In genomic region chr15:97963329-97963988, GRCm38 (mm10) we compare ENCODE assay signal across 9 mouse cellular contexts. TPM values are rescaled to one million over a fixed set of nuclear protein-coding genes. Genes with fewer than 3 reads are reported as not detected.
DNase-seq lines count a peak whose midpoint lies in the region; ATAC-seq lines count a peak whose summit lies in the region.
"Had no signal": no experiment of that assay in that cellular context is flagged by ENCODE, and none has a peak within 500 bp of the region (broad histone marks: within the 10 kb centered on the region; RNA-seq: fewer than 3 reads in every experiment).

No protein-coding gene starts in this region.

- peaks cover 18% of the 10 kb centered on the region for H3K4me1 ChIP-seq in heart, embryonic 10.5 days
- H3K4me1 ChIP-seq in hindbrain, embryonic 10.5 days (replicated peaks): peaks cover 32% of the 10 kb centered on the region

- DNase-seq in heart, embryonic 10.5 days (ENCODE audit: low spot score): no peak
- DNase-seq in heart, adult 8-10 months (ENCODE audit: low spot score): no peak
- peak; percentile 48 for DNase-seq in 3T3-L1 (ENCODE audit: low read depth, low spot score)
- DNase-seq in hindbrain, embryonic 10.5 days (ENCODE audit: low spot score): no peak
- no peak for DNase-seq in yolk sac, embryonic 10.5 days (ENCODE audit: low spot score)
- DNase-seq in cerebellum, adult 11 months: no peak

- H3K27me3 ChIP-seq in heart, embryonic 10.5 days (ENCODE audit: insufficient read depth, poor library complexity, severe bottlenecking): peaks cover 4% of the 10 kb centered on the region; the same call in 1 of the 2 replicates
- H3K27me3 ChIP-seq in hindbrain, embryonic 10.5 days (ENCODE audit: insufficient read depth, poor library complexity, severe bottlenecking): no peaks in the 10 kb centered on the region

- H3K27ac ChIP-seq in heart, embryonic 10.5 days: peak overlapping the region; percentile 91
- peak overlapping the region; percentile 95 for H3K27ac ChIP-seq in hindbrain, embryonic 10.5 days

- WGBS in heart, embryonic 10.5 days: 14% methylated on average over 13 of the region's 13 CpGs
- 14% methylated on average over 13 of the region's 13 CpGs for WGBS in hindbrain, embryonic 10.5 days

- peak overlapping the region; percentile 70 for H3K4me3 ChIP-seq in heart, embryonic 10.5 days
- H3K4me3 ChIP-seq in hindbrain, embryonic 10.5 days: peak overlapping the region; percentile 68

- no peaks in the 10 kb centered on the region for H3K36me3 ChIP-seq in heart, embryonic 10.5 days
- peaks cover 8% of the 10 kb centered on the region for H3K36me3 ChIP-seq in hindbrain, embryonic 10.5 days

- peak; percentile 20 for ATAC-seq in activated CD4-positive, CD25-positive, alpha-beta regulatory T cell, adult 4 months
- 0 out of 2 replicates have a peak, but pooled peaks have one; percentile 2 for ATAC-seq in megakaryocyte progenitor cell, adult 5-6 weeks (replicated peaks; ENCODE audit: poor library complexity)

- no peaks in the 10 kb centered on the region for H3K9me3 ChIP-seq in heart, embryonic 10.5 days
- no peaks in the 10 kb centered on the region for H3K9me3 ChIP-seq in hindbrain, embryonic 10.5 days

RNA-seq across cellular contexts. Expression of gene Tmem106c, which starts 0.5 kb away (rescaled TPM):
- 32.0 and 33.5 TPM in 2 replicates for polyA plus RNA-seq in heart, embryonic 10.5 days (2016; fragmentation: Nextera tagmentation; extraction: Ambion mirVana)
- 10 to 100 TPM; 12.8 to 17.9 (median 14.9) TPM for total RNA-seq in heart, adult 8-10 months (2022)
- polyA plus RNA-seq in activated CD4-positive, CD25-positive, alpha-beta regulatory T cell, adult 4 months (2017; shearing (Covaris generic)): 10 to 100 TPM; 23.5 to 25.5 TPM
- polyA plus RNA-seq in hindbrain, embryonic 10.5 days (2016; fragmentation: Nextera tagmentation; extraction: Ambion mirVana): 58.9 and 64.5 TPM in 2 replicates
- 41.7 and 48.4 TPM in 2 replicates for total RNA-seq in megakaryocyte progenitor cell, adult 5-6 weeks (2015)
- total RNA-seq in megakaryocyte progenitor cell, adult 5-6 weeks (2017): 26.2 and 30.1 TPM in 2 replicates

RNA-seq across cellular contexts. Expression of gene Col2a1, which starts 41.0 kb away (rescaled TPM):
- 131 and 160 TPM in 2 replicates for polyA plus RNA-seq in heart, embryonic 10.5 days (2016; fragmentation: Nextera tagmentation; extraction: Ambion mirVana)
- total RNA-seq in heart, adult 8-10 months (2022): under 1 TPM in 2 of 4 experiments, not detected in 2; 0.06 to 0.19 TPM
- polyA plus RNA-seq in activated CD4-positive, CD25-positive, alpha-beta regulatory T cell, adult 4 months (2017; shearing (Covaris generic)): under 1 TPM in 1 of 2 experiments, not detected in 1; 0.25 TPM
- polyA plus RNA-seq in hindbrain, embryonic 10.5 days (2016; fragmentation: Nextera tagmentation; extraction: Ambion mirVana): 196 and 224 TPM in 2 replicates
- total RNA-seq in megakaryocyte progenitor cell, adult 5-6 weeks (2015): 0.05 TPM in 1 of 2 replicates, not detected in the other
- not detected in 2 replicates for total RNA-seq in megakaryocyte progenitor cell, adult 5-6 weeks (2017)
- total RNA-seq: neutrophil, adult 5-6 weeks had no signal

RNA-seq across cellular contexts. Expression of gene Vdr, which starts 53.0 kb away (rescaled TPM):
- polyA plus RNA-seq in heart, embryonic 10.5 days (2016; fragmentation: Nextera tagmentation; extraction: Ambion mirVana): 0.75 and 0.77 TPM in 2 replicates
- 1 to 10 TPM in 3 of 4 experiments, under 1 TPM in 1; 0.98 to 1.6 (median 1.4) TPM for total RNA-seq in heart, adult 8-10 months (2022)
- polyA plus RNA-seq in activated CD4-positive, CD25-positive, alpha-beta regulatory T cell, adult 4 months (2017; shearing (Covaris generic)): 1 to 10 TPM in 1 of 2 experiments, under 1 TPM in 1; 0.71 to 1.8 TPM
- polyA plus RNA-seq in hindbrain, embryonic 10.5 days (2016; fragmentation: Nextera tagmentation; extraction: Ambion mirVana): 0.51 and 1.0 TPM in 2 replicates
- total RNA-seq in megakaryocyte progenitor cell, adult 5-6 weeks (2015): 5.3 and 7.9 TPM in 2 replicates
- 1.7 and 1.9 TPM in 2 replicates for total RNA-seq in megakaryocyte progenitor cell, adult 5-6 weeks (2017)

Comparison
In these comparisons a context has a peak if more than half of its experiments do, and no peak if none do; other contexts are left out.
1. RNA of gene Col2a1, which starts 41.0 kb away (polyA plus RNA-seq): 196 to 224 TPM in hindbrain, embryonic 10.5 days and 131 to 160 TPM in heart, embryonic 10.5 days; 0.25 TPM in activated CD4-positive, CD25-positive, alpha-beta regulatory T cell, adult 4 months; every median in the first group is over 100 times any median in the second.